Mouse (Mus musculus) lung, postnatal 25 days (tissue): ENCODE measurements at regions not wholly inside any gene's neighbourhood (a gene's known extent, or its start where the extent isn't known, plus 50 kb on each side); places are given as distances from the start of the nearest gene placed in this dataset.

Experiments
- DNase-seq: peaks from one replicate; pipeline ENCODE4 v3.0.0; 2022; ENCODE audit warnings: low spot score

- no peak for DNase-seq
Observed at GRCm38 (mm10) chr17:84129204-84129603, 58.5 kb downstream of the Zfp36l2 start.

DNA sequence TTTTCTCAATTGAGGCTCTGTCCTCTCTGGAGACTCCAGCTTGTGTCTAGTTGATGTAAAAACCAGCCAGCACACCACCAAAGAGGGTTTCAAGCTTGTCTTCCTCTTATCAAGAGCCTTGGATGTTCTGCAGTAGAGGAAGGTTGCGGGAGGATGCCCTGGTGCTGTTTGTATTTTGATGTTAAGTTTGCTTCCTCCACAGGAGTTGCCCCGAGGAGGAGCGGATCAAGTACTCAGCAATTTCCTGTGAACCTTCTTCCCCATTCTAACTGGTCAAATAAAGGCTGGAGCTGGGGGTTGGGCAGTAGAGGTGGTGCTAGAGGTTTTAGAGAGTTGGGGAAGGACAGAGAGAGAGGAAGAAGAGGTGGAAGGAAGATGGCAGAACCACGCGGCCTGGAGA lies 59.5 kb downstream of the Zfp36l2 start:
- no peak for DNase-seq

- peak; percentile 66 for DNase-seq
Observed at GRCm38 (mm10) chr17:84126168-84126567, 61.6 kb downstream of the Zfp36l2 start.

- no peak for DNase-seq
Observed at GRCm38 (mm10) chr17:84123161-84123560, 64.6 kb downstream of the Zfp36l2 start.

DNA sequence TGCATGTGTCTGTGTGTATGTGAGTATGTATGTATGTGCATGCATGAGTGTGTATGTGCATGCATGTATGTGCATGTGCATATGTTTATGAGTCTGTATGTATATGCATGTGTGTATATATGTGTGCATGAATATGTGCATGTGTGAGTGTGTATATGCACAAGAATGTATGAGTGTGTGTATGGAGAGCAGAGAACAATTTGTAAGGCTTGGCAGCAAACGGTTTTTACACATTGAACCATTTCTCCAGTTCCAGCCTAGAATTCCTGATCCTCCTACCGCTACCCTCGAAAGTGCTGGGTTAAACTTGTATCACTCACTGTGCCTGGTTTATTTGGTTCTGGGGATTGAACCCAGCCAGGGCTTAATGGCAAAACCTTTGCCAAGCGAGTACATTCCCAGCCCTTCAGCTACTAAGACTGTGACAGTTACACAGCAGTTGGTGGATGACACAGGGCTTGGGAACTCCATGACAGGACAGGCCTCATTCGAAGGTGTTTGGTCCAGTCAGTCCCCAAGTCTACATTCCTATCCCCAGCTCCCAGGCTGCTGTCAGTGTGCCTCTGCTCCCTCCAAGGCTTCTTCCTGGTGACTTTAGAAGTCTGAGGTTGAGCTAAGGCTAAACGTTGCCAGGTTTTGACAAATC lies 65.1 kb downstream of the Zfp36l2 start:
- DNase-seq = no peak

GRCm38 (mm10) chr17:84121291-84121690 lies 66.5 kb downstream of the Zfp36l2 start:
- DNase-seq = no peak

- peak; percentile 85 for DNase-seq
Observed at GRCm38 (mm10) chr17:84119221-84120017, 68.3 kb downstream of the Zfp36l2 start.

DNA sequence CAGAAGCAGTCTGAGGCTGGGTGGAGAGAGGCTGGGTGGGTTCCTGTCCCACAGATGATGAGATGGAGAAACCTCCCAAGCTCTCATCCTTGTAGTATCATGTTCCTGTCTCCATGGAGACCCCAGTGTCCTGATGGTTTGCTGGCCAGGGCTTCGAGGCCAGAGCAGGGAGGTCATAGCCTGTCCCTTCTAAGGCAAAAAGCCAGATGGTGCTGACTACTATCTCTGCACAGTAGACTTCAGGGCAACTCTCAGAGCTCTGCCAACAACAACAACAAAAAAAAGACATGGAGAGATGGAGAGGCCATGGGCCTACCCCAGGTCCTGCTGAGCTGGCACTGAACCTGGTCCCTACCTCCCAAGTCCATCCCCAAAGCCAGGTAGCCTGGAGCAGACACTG lies 69.0 kb downstream of the Zfp36l2 start:
- DNase-seq = no peak

DNA sequence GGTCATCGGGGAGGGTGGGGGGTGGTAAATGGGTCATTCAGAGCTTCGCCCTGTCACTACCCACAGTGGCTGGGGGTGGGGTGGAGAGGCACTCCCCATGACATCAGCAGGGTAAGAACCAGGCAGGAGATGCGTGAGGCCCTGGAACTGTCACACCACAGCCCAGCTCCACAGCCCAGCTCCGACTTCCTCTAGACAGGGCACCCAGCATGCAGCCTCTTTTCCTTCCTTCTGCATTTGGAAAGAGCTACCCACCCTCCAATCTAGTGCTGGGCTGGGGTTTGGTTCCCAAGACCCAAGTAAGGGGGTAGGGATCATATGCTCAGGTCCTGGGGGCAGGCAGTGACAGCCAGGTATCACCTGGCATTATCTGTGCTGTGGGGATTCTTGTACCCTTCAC lies 69.5 kb downstream of the Zfp36l2 start:
- DNase-seq = peak; percentile 59

DNA sequence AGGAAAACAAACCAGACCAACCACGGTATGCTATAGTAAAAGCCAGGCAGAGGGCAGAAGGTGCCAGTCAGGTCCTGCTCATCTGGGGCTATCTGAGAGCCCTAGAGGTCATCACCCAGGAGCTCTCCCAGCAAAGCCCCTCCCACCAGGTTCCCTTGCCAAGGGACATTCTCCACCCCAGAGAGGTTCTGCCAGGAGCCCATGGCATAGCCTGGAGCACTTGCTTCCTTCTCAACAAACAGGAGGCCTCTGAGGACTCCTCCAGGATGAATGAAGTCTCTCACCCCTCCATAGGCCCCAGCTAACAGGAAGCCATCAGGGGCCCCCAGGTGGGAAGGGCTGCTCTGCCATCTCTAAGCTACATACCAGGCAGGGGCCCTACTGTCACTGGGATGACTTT lies 70.0 kb downstream of the Zfp36l2 start:
- peak; percentile 71 for DNase-seq

DNA sequence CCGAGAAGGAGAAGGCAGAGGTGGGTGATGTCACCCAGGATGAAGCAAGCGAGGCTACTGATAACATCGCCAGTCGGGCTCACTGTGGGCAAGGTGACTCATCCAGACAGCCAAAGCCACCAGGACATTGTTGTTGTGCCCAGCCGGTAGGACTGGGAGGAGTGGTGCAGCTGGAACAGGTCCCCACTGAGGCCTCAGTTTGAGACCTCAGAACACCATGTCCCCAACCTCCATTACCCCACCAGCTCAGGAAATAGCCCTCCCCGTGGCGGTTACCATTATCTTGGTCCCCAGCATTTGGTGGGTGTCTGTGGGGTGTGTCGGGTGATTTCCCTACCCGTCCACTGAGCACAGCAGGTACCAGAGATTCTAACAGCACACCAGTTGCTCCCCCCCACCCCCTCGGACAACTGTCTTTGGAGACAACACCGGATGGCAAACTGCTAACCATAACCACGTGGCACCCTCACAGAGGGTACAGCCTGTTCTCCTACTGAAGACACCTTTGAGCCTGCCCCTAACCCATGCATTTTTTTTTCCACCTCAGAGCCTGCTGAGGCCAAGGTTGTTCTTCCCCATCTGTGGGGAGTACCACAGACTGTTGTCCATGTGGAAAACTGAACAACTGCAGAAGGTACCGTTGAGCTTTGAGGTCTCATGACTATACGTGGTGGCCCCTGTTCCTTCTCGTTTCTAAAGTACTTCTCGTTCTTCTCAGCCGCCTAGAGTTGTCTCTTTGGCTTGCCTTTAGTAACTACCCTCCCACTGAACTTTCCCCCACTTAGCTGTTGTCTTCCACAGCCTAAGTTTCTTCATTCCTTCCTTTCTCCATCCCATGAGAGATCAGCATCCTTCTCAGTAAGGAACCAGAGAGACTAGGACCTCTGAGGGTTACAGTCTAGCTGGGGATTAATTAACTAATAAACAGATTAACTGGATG lies 71.1 kb downstream of the Zfp36l2 start:
- DNase-seq = peak; percentile 77

DNA sequence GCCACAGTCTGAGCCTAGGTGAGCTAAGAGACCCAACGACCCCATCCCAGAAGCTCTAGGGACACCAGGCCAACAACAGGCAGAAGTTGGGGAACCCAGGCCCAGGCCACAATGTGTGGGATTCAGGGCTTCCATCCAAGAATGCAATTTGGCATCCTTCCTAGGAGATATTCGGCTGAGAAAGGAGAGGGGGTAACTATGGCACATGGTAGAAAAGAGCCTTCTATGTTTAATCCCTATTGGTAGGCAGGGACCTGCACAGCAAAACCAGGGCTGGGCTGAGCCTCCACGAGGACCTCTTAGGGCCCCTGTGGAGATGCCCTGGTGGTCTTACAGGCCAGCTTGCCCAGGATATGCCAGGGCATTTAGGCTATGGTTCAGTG lies 71.8 kb downstream of the Zfp36l2 start:
- no peak for DNase-seq

DNA sequence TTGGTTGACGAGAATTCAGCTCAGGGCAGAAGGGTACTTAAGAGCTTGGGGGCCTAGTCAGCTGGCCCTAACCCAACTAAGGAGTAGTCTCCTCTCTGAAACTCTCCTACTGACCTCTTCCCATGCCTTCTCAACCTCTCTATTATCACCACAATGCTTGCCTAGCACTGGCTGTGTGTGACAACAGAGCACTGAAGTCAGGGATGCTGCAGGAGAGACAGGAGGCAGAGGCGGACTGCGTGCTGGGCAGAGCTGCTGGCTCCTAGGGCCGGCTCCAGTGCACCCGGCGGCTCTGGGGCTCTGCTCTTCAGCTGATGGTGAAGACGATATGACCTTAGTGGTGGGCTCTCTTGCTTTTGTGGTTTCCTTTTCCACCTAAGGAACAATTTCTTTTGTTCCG lies 72.6 kb downstream of the Zfp36l2 start:
- no peak for DNase-seq

DNA sequence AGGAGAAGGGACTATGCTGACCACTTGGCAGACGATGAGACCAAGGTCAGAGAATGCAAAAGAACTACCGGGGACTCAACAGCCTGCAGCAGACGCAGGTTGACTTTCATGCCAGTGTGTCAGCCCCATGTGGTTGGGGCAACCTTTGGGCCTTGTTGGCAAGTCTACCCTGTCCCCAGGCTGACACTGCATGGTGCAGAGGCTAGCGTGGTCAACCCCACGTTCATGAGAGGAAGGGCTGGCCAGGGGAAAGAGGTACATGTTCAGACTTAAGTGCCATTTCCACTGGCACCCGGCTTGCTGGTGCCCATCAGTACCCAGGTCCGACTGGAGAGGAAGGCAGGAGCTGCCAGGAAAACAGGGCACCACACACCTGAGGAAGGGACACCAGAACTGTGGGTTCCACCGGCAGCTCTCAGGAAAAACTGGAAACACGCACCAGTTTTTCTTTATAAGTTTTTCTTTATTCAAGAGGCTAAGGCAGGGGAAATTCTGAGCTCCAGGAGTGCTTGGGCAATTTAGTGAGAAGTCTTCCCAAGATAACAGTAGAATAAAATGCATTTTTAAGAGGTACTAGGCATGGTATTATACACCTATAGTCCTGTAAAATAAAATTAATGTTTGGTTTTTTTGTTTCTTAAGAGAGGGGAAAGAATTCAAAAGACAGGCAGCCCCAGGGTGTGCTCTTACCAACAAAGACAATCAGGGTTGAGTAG lies 73.3 kb downstream of the Zfp36l2 start:
- no peak for DNase-seq

GRCm38 (mm10) chr17:84113608-84114278 lies 74.0 kb downstream of the Zfp36l2 start:
- DNase-seq = peak; percentile 93

- peak; percentile 64 for DNase-seq
Observed at GRCm38 (mm10) chr17:84112411-84113031, 75.2 kb downstream of the Zfp36l2 start.

DNA sequence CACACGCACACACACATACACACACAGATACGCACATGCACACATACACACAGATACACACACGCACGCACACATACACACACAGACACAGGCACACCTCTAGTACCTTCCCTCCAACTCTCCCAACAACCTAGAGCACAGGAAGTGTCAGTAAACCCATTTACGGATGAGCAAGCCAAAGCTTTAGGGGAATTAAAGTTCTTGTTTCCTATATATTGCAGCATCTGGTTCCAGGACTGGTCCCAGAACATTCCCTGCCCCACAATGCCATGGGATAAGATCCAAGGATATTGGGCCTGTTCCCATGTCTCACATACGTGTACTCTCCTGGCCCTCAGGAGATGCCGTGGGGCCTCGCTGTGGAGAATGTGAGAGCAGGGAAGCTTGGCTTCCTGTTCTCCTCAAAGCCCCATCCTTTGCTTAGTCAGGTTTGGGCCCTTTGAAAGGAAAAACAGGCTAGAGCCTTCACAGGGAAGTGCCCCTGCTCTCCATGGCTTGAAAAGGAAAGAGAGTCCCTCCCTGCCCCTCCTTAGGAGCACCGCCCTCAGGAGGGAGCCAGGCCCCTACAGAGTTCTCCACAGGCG lies 75.9 kb downstream of the Zfp36l2 start:
- no peak for DNase-seq

GRCm38 (mm10) chr17:84110945-84111344 lies 76.8 kb downstream of the Zfp36l2 start:
- no peak for DNase-seq

DNA sequence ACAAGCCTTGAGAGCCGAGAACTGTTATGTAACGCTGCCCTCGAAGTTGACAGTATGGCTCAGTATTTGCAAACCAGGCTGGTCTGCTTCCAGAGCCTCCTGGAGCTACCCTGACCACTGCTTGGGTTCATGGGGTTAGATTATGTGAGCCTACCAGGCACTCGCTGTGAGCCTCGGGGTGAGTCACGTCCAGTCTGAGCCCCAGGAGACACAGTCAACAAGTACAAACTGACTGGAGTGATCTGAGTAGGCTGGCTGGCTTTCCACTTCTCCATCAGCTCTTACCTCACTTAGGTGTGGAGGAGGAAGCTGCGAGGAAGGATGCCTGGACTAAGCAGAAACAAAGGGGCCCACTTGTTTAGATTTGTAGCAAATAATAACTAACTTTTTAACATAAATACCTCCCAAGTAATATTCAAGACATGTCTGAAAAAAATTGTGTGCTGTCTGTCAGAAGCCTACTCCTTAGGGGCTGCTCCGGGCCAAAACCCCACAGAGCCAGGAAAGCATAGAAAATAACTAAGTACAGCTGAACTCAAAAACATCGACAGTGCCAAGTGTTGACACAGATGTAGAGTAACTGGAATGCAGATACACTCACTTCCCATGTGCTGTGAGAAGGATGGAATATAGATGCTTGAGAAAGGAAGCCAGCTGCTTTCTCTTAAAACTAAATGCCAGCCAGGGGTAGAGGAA lies 77.6 kb downstream of the Zfp36l2 start:
- peak; percentile 61 for DNase-seq
